Mouse (Mus musculus) cerebellum, postnatal 25 days (tissue): ENCODE results near the gene 4932415D10Rik.

Experiments
- DNase-seq, 2 experiments: peaks; one replicate each; pipeline ENCODE4 v3.0.0; 2021; ENCODE audit warnings: mixed read lengths in 2 of 2

Gene 4932415D10Rik

GRCm38 (mm10) chr10:82316482-82316881 lies at the start of gene 4932415D10Rik:
TSS of gene 4932415D10Rik (minus strand) at chr10:82316582.
- DNase-seq, result no peak

- no peak for DNase-seq
These were observed 45.5 kb upstream of the 4932415D10Rik start for GRCm38 (mm10) chr10:82361911-82362310.

- DNase-seq, result no peak
These were observed 39.0 kb upstream of the 4932415D10Rik start for GRCm38 (mm10) chr10:82355401-82355800.

- peak; percentile 87 to 88 for DNase-seq
These were observed 38.0 kb upstream of the 4932415D10Rik start, which contains the start of gene Gm4924 for GRCm38 (mm10) chr10:82354083-82355010. TSS of gene Gm4924 (plus strand) at chr10:82354255.

GRCm38 (mm10) chr10:82329826-82330225 lies 13.4 kb upstream of the 4932415D10Rik start:
- DNase-seq, result no peak

GRCm38 (mm10) chr10:82320134-82320533 lies 3.8 kb upstream of the 4932415D10Rik start:
- no peak for DNase-seq

- no peak for DNase-seq
These were observed 19.9 kb downstream of the 4932415D10Rik start for GRCm38 (mm10) chr10:82296440-82296839.

- DNase-seq, result no peak
These were observed 59.1 kb downstream of the 4932415D10Rik start for GRCm38 (mm10) chr10:82257331-82257730.

GRCm38 (mm10) chr10:82245021-82245420 lies 71.4 kb downstream of the 4932415D10Rik start:
- no peak for DNase-seq

- DNase-seq, result no peak
These were observed 75.0 kb downstream of the 4932415D10Rik start for GRCm38 (mm10) chr10:82241401-82241788.

- DNase-seq, result peak; percentile 81 to 85
These were observed 75.5 kb downstream of the 4932415D10Rik start, which contains the start of gene Zfp938 for GRCm38 (mm10) chr10:82240742-82241400. TSS of gene Zfp938 (minus strand) at chr10:82241280.
